Mouse (Mus musculus): ENCODE results near the gene Daam1. TPM values are rescaled to one million over a fixed set of nuclear protein-coding genes. Genes with fewer than 3 reads are reported as not detected.

Daam1 gene
- polyA plus RNA-seq, 2 experiments = 10.7 to 11.8 TPM

- no peak overlapping the region for H3K27ac ChIP-seq (replicated peaks; ENCODE audit: low read depth, low read length)
- ATAC-seq (ENCODE audit: low FRiP score, low read depth) = no peak
- no peaks in the 10 kb centered on the region for H3K9me3 ChIP-seq (ENCODE audit: control insufficient read depth, low read length)
- H3K27me3 ChIP-seq (ENCODE audit: control insufficient read depth, insufficient read depth, low read length) = no peaks in the 10 kb centered on the region
- H3K4me2 ChIP-seq (replicated peaks; ENCODE audit: low read depth, low read length, severe bottlenecking) = no peak overlapping the region
- no peaks in the 10 kb centered on the region for H3K4me1 ChIP-seq (ENCODE audit: control insufficient read depth, insufficient read depth, low read length)
- H3K4me3 ChIP-seq (replicated peaks; ENCODE audit: low read length) = no peak overlapping the region
- DNase-seq (ENCODE audit: low spot score) = no peak
- no peak for TF ChIP-seq POLR2A (IDR thresholded peaks at IDR 0.05; ENCODE audit: borderline replicate concordance, extremely low read depth, insufficient read depth, insufficient read length)
- H3K36me3 ChIP-seq (ENCODE audit: control insufficient read depth, insufficient read depth, low read length) = peaks cover 13% of the 10 kb centered on the region
- WGBS = 26% methylated on average over 3 of the region's 3 CpGs
- H3K9ac ChIP-seq (ENCODE audit: low read depth, low read length, severe bottlenecking) = no peak overlapping the region
Measured at GRCm38 (mm10) chr12:71969022-71969421, 138.1 kb downstream of the Daam1 start.

GRCm38 (mm10) chr12:71969439-71969838, 138.6 kb downstream of the Daam1 start:
- H3K27me3 ChIP-seq (ENCODE audit: control insufficient read depth, insufficient read depth, low read length) = no peaks in the 10 kb centered on the region
- H3K27ac ChIP-seq (replicated peaks; ENCODE audit: low read depth, low read length) = no peak overlapping the region
- DNase-seq (ENCODE audit: low spot score) (no peak), ATAC-seq (ENCODE audit: low FRiP score, low read depth) (0 out of 2 replicates have a peak, but pooled peaks have one; percentile 19)
- H3K4me2 ChIP-seq (replicated peaks; ENCODE audit: low read depth, low read length, severe bottlenecking) = no peak overlapping the region
- no peak overlapping the region for H3K4me3 ChIP-seq (replicated peaks; ENCODE audit: low read length)
- no peaks in the 10 kb centered on the region for H3K4me1 ChIP-seq (ENCODE audit: control insufficient read depth, insufficient read depth, low read length)
- no peaks in the 10 kb centered on the region for H3K9me3 ChIP-seq (ENCODE audit: control insufficient read depth, low read length)
- no peak for TF ChIP-seq POLR2A (IDR thresholded peaks at IDR 0.05; ENCODE audit: borderline replicate concordance, extremely low read depth, insufficient read depth, insufficient read length)
- no peak overlapping the region for H3K9ac ChIP-seq (ENCODE audit: low read depth, low read length, severe bottlenecking)
- H3K36me3 ChIP-seq (ENCODE audit: control insufficient read depth, insufficient read depth, low read length) = peaks cover 14% of the 10 kb centered on the region
- WGBS = 51% methylated on average over 9 of the region's 9 CpGs

GRCm38 (mm10) chr12:71969941-71970629, 139.2 kb downstream of the Daam1 start:
- ATAC-seq (ENCODE audit: low FRiP score, low read depth) (0 out of 2 replicates have a peak, but pooled peaks have one; percentile 15), DNase-seq (ENCODE audit: low spot score) (no peak)
- no peak for TF ChIP-seq POLR2A (IDR thresholded peaks at IDR 0.05; ENCODE audit: borderline replicate concordance, extremely low read depth, insufficient read depth, insufficient read length)
- Histone ChIP-seq H3K9ac (ENCODE audit: low read depth, low read length, severe bottlenecking) (no peak overlapping the region), H3K9me3 (ENCODE audit: control insufficient read depth, low read length) (no peaks in the 10 kb centered on the region), H3K4me3 (replicated peaks; ENCODE audit: low read length) (no peak overlapping the region), H3K4me2 (replicated peaks; ENCODE audit: low read depth, low read length, severe bottlenecking) (no peak overlapping the region), H3K36me3 (ENCODE audit: control insufficient read depth, insufficient read depth, low read length) (peaks cover 21% of the 10 kb centered on the region), H3K27ac (replicated peaks; ENCODE audit: low read depth, low read length) (no peak overlapping the region), H3K4me1 (ENCODE audit: control insufficient read depth, insufficient read depth, low read length) (no peaks in the 10 kb centered on the region), H3K27me3 (ENCODE audit: control insufficient read depth, insufficient read depth, low read length) (no peaks in the 10 kb centered on the region)
- WGBS = 71% methylated on average over 12 of the region's 12 CpGs

- no peak overlapping the region for H3K27ac ChIP-seq (replicated peaks; ENCODE audit: low read depth, low read length)
- DNase-seq (ENCODE audit: low spot score) (no peak), ATAC-seq (ENCODE audit: low FRiP score, low read depth) (no peak)
- 74% methylated on average over 9 of the region's 9 CpGs for WGBS
- no peak overlapping the region for H3K4me2 ChIP-seq (replicated peaks; ENCODE audit: low read depth, low read length, severe bottlenecking)
- H3K4me1 ChIP-seq (ENCODE audit: control insufficient read depth, insufficient read depth, low read length) = no peaks in the 10 kb centered on the region
- no peak overlapping the region for H3K4me3 ChIP-seq (replicated peaks; ENCODE audit: low read length)
- H3K9ac ChIP-seq (ENCODE audit: low read depth, low read length, severe bottlenecking) = no peak overlapping the region
- peaks cover 28% of the 10 kb centered on the region for H3K36me3 ChIP-seq (ENCODE audit: control insufficient read depth, insufficient read depth, low read length)
- no peaks in the 10 kb centered on the region for H3K27me3 ChIP-seq (ENCODE audit: control insufficient read depth, insufficient read depth, low read length)
- TF ChIP-seq POLR2A (IDR thresholded peaks at IDR 0.05; ENCODE audit: borderline replicate concordance, extremely low read depth, insufficient read depth, insufficient read length) = no peak
- H3K9me3 ChIP-seq (ENCODE audit: control insufficient read depth, low read length) = no peaks in the 10 kb centered on the region
Measured at GRCm38 (mm10) chr12:71970791-71971654, 140.1 kb downstream of the Daam1 start.

GRCm38 (mm10) chr12:71972126-71972525, 141.2 kb downstream of the Daam1 start:
- no peaks in the 10 kb centered on the region for H3K4me1 ChIP-seq (ENCODE audit: control insufficient read depth, insufficient read depth, low read length)
- H3K27me3 ChIP-seq (ENCODE audit: control insufficient read depth, insufficient read depth, low read length) = no peaks in the 10 kb centered on the region
- TF ChIP-seq POLR2A (IDR thresholded peaks at IDR 0.05; ENCODE audit: borderline replicate concordance, extremely low read depth, insufficient read depth, insufficient read length) = no peak
- H3K4me3 ChIP-seq (replicated peaks; ENCODE audit: low read length) = no peak overlapping the region
- ATAC-seq (ENCODE audit: low FRiP score, low read depth) (no peak), DNase-seq (ENCODE audit: low spot score) (no peak)
- H3K9me3 ChIP-seq (ENCODE audit: control insufficient read depth, low read length) = no peaks in the 10 kb centered on the region
- H3K36me3 ChIP-seq (ENCODE audit: control insufficient read depth, insufficient read depth, low read length) = peaks cover 33% of the 10 kb centered on the region
- WGBS = 74% methylated on average over 5 of the region's 5 CpGs
- H3K4me2 ChIP-seq (replicated peaks; ENCODE audit: low read depth, low read length, severe bottlenecking) = no peak overlapping the region
- H3K9ac ChIP-seq (ENCODE audit: low read depth, low read length, severe bottlenecking) = no peak overlapping the region
- no peak overlapping the region for H3K27ac ChIP-seq (replicated peaks; ENCODE audit: low read depth, low read length)

Measured in limb, embryonic 14.5 days (tissue).